Mouse (Mus musculus) neural tube, embryonic 11.5 days (tissue): Measurements from ENCODE around the gene Lrrn2. TPM values are rescaled to one million over a fixed set of nuclear protein-coding genes. Genes with fewer than 3 reads are reported as not detected.

Experiments
- ATAC-seq: fragments of 200-750 bp; cut with Nextera tagmentation; 2 replicates; pipeline ENCODE4 v1.8.0; 2017; ENCODE audit warnings: moderate number of reproducible peaks, mild to moderate bottlenecking, moderate TSS enrichment, moderate library complexity; ENCODE audit not compliant: insufficient read depth, low FRiP score, low TSS enrichment
- DNase-seq: peaks from one replicate; pipeline ENCODE4 v3.0.0-alpha.2; 2015; ENCODE audit warnings: low spot score
- H3K27ac ChIP-seq: fragments of 300-500 bp; sonication (generic); 2 replicates; pipeline ENCODE4 v1.5.1; 2014; ENCODE audit warnings: low read depth, mild to moderate bottlenecking, low read length
- H3K27me3 ChIP-seq: fragments of 300-500 bp; sonication (generic); 2 replicates; pipeline ENCODE4 v1.6.1; 2014; ENCODE audit warnings: mild to moderate bottlenecking, low read length, mixed read lengths; ENCODE audit not compliant: control insufficient read depth, insufficient read depth
- H3K36me3 ChIP-seq: fragments of 300-500 bp; sonication (generic); 2 replicates; pipeline ENCODE4 v1.6.1; 2014; ENCODE audit warnings: mild to moderate bottlenecking, low read length, moderate library complexity, mixed read lengths; ENCODE audit not compliant: control insufficient read depth, insufficient read depth
- H3K4me1 ChIP-seq: fragments of 300-500 bp; sonication (generic); 2 replicates; pipeline ENCODE4 v1.6.1; 2014; ENCODE audit warnings: low read length, mixed read lengths; ENCODE audit not compliant: control insufficient read depth, insufficient read depth
- H3K4me2 ChIP-seq: fragments of 300-500 bp; sonication (generic); 2 replicates; pipeline ENCODE4 v1.6.1; 2014; ENCODE audit warnings: low read depth, mild to moderate bottlenecking, moderate library complexity
- H3K4me3 ChIP-seq: fragments of 300-500 bp; sonication (generic); 2 replicates; pipeline ENCODE4 v1.5.1; 2014; ENCODE audit warnings: low read depth, low read length
- H3K9ac ChIP-seq: fragments of 300-500 bp; sonication (generic); 2 replicates; pipeline ENCODE4 v1.6.1; 2014; ENCODE audit warnings: mild to moderate bottlenecking, low read length
- H3K9me3 ChIP-seq: fragments of 300-500 bp; sonication (generic); 2 replicates; pipeline ENCODE4 v1.6.1; 2016; ENCODE audit warnings: low read length; ENCODE audit not compliant: control insufficient read depth
- WGBS: fragments of 180-500 bp; shearing (Covaris S2); extraction: QIAGEN DNeasy Blood & Tissue Kit; methylation state at CpG from one replicate; pipeline ENCODE4 v1.1.7; 2014; 5-methylcytosine and 5-hydroxymethylcytosine counted together
- polyA plus RNA-seq: library from polyadenylated mRNA; unstranded; fragments of >200 nt; fragmentation: Nextera tagmentation; extraction: Ambion mirVana; gene quantifications from 2 replicates; pipeline ENCODE4 v1.2.1, GENCODE M21; 2014

Gene Lrrn2
- polyA plus RNA-seq, 1 experiment from 2014 or later, result 8.1 TPM

DNA sequence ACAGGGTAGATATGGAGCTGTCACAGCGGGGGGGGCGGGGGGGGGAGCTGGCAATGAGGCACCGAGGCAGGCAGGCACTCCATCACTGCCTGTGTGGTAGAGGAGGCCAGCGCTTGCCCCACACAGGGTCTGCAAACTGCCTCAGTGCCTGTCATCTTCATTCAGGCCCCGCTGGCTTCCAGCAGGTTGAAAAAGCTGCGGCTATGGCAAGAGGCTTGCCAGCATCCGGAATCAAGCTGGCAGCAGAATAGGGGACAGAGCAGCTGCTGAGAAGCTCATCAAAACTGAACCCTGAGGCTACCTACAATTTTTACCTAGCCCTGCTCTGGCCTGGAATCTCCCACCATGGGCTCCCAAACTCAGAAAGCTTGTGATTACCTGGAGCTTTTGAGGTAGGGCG lies 37.5 kb downstream of the Lrrn2 start:
- no peaks in the 10 kb centered on the region for H3K9me3 ChIP-seq
- H3K9ac ChIP-seq, result no peak overlapping the region
- H3K27me3 ChIP-seq, result no peaks in the 10 kb centered on the region
- H3K4me3 ChIP-seq, result no peak overlapping the region
- 8% methylated on average over 8 of the region's 8 CpGs for WGBS
- no peak overlapping the region for H3K27ac ChIP-seq
- H3K4me1 ChIP-seq, result peaks cover 13% of the 10 kb centered on the region
- H3K36me3 ChIP-seq, result no peaks in the 10 kb centered on the region
- no peak overlapping the region for H3K4me2 ChIP-seq
- DNase-seq (no peak), ATAC-seq (no peak)

DNA sequence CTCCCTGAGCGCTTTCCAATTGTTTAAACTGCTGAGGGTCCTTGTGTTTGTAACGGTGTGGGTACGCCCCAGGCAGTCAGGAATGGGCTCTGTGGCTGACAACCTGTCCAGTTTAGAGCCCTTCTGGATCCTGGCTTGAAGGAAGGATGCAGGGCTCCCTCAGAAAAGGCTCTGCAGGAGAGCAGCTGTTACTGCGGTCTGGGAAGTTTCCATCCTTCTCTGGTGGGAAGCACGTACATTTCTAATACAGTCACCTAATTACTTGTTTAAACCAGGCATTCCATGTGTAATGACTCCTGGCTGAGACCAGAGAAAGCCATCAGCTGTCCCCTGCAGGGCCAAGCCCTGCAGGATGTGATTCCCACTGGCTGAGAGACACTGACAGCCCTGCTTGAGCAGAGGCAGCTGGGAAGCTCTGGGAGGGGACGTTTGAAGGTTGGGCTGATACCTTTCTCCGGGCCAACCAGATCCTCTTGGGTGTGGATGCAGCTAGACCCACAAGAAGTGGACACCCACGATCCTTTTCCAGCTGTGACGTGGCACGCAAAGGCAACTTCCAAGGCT lies 38.1 kb downstream of the Lrrn2 start:
- DNase-seq (no peak), ATAC-seq (no peak)
- 21% methylated on average over 10 of the region's 10 CpGs for WGBS
- Histone ChIP-seq H3K27ac (no peak overlapping the region), H3K4me3 (no peak overlapping the region), H3K4me1 (peaks cover 13% of the 10 kb centered on the region), H3K27me3 (no peaks in the 10 kb centered on the region), H3K9me3 (no peaks in the 10 kb centered on the region), H3K4me2 (no peak overlapping the region), H3K36me3 (no peaks in the 10 kb centered on the region), H3K9ac (no peak overlapping the region)

DNA sequence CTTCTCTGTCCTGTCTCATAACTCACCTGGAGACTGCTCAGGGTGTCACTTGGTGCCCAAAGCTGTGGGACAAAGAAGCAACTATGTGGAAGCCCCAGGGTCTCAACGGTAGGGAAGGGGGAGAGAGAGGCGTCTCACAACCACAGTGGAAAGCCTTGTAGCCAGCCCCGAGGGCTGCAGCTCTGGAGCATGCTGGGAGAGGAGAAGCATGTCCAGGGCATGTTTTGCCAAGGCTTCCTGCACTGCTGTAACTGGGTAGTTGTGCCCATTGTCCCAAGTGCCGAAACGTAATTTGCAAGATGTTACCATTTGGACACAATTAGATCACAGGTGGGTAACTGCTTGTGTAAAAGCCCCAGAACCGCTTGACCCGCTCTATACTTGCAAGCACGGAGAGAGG lies 39.2 kb downstream of the Lrrn2 start:
- H3K36me3 ChIP-seq, result no peaks in the 10 kb centered on the region
- no peak overlapping the region for H3K9ac ChIP-seq
- no peak for DNase-seq
- no peak overlapping the region for H3K27ac ChIP-seq
- no peaks in the 10 kb centered on the region for H3K27me3 ChIP-seq
- WGBS, result 73% methylated on average over 8 of the region's 8 CpGs
- H3K4me1 ChIP-seq, result peaks cover 13% of the 10 kb centered on the region
- ATAC-seq, result no peak
- H3K4me3 ChIP-seq, result no peak overlapping the region
- H3K4me2 ChIP-seq, result no peak overlapping the region
- H3K9me3 ChIP-seq, result no peaks in the 10 kb centered on the region

DNA sequence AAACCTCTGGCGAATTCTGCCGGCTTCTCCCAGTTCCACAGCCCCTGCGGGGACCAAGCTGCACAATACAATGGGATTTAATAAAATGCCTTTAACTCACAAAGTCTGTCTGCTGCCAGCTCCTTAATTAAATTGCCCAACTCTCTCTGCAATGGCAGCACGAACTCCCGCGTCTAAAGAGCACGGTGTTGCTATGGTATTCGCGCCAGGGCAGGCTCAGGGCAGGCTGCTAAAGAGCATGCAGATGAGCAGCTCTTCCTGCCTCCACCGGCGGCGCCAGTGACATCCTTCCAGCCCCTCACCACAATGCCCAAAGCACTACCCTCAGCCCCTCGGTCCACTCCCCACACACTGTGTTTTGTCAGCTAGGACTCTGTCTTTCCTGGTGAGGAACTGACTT lies 41.0 kb downstream of the Lrrn2 start:
- ATAC-seq (no peak; the same call in 1 of the 2 replicates), DNase-seq (peak; percentile 52)
- Histone ChIP-seq H3K27me3 (no peaks in the 10 kb centered on the region), H3K36me3 (no peaks in the 10 kb centered on the region), H3K4me3 (no peak overlapping the region), H3K4me1 (peaks cover 13% of the 10 kb centered on the region), H3K27ac (no peak overlapping the region), H3K9ac (no peak overlapping the region), H3K9me3 (no peaks in the 10 kb centered on the region), H3K4me2 (no peak overlapping the region)
- WGBS, result 8% methylated on average over 13 of the region's 13 CpGs

DNA sequence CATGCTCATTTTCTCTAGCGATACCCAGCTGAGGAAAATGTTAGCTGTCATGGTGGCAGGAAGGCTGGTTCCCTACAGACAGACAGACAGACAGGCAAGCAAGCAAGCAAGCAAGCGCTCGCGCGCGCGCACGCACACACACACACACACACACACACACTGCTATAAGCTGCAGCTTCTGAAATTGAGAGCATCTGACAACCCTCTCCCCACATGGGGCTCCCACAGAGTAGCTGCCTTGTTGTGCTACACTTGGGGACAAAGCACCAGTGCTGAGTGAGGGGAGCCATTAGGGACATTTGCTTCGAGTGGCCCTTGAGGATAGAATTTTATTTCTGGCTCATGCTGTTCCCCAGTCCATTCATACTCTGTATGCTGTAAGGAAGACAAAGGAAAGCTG lies 42.2 kb downstream of the Lrrn2 start:
- Histone ChIP-seq H3K4me1 (peaks cover 13% of the 10 kb centered on the region), H3K9me3 (no peaks in the 10 kb centered on the region), H3K36me3 (no peaks in the 10 kb centered on the region), H3K27ac (no peak overlapping the region), H3K4me3 (no peak overlapping the region), H3K27me3 (no peaks in the 10 kb centered on the region), H3K9ac (no peak overlapping the region), H3K4me2 (no peak overlapping the region)
- no peak for DNase-seq
- ATAC-seq, result no peak
- 83% methylated on average over 9 of the region's 9 CpGs for WGBS

DNA sequence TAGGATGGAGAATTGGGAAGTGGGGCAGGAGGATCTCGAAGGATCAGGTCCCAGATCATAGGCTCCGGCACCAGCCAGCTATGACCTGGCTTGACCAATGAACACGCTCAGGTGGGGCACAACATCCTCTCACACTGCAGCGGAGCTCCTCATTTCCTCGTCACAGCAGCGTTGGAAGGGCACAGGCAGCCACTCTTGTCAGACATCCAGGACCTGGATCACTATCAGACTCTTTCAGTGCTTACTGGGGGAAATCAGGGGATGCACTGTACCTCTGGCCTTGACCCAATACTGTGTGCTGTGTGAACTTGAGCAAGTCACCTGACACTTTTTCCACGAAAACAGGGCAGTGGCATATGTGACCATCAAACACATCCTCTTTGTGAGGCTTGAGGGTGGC lies 45.2 kb downstream of the Lrrn2 start:
- H3K36me3 ChIP-seq, result no peaks in the 10 kb centered on the region
- H3K27ac ChIP-seq, result no peak overlapping the region
- H3K27me3 ChIP-seq, result no peaks in the 10 kb centered on the region
- no peak overlapping the region for H3K9ac ChIP-seq
- no peak overlapping the region for H3K4me3 ChIP-seq
- no peak for ATAC-seq
- WGBS, result 90% methylated on average over 7 of the region's 7 CpGs
- DNase-seq, result no peak
- H3K4me1 ChIP-seq, result peaks cover 6% of the 10 kb centered on the region; the same call in 1 of the 2 replicates
- H3K4me2 ChIP-seq, result no peak overlapping the region
- no peaks in the 10 kb centered on the region for H3K9me3 ChIP-seq

DNA sequence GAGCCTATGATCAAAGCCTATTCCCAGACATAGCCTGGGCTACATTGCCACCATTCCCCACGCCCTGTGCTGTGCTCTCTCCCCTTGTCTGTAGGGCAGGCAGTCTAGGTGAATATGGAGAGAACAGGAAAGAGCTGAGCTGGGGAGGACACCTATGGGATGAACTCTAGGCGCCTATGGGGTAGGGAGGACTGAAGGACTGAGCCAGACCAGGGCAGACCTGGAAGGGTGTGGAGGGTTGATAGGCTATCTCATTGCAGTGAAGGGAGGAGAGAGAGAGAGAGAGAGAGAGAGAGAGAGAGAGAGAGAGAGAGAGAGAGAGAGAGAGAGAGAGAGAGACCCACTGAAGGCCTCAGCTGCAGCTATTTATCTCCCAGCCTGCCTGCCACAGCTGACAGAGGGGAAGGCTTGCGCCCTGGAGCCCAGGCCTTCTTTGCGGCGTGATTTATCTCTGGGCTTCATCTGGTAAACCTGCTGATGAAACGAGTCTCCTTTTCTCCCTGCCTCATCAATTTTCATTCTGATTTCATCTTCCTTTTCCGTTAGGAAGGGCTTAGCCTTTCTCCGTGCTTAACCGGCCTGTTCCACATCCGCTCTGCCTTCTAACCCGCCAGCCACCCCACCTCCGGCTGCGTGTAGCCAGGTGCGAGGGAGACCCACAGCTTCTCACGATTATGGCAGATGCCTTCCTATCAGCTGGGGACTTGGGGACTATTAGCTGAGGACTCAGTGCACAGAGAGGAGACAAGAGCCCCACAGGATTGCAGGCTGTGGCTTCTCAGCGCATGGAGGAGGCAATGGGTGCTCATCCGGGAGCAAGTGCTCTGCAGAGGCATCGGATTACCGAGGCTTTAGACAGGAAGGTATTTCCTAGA lies 48.2 kb downstream of the Lrrn2 start:
- 46% methylated on average over 19 of the region's 19 CpGs for WGBS
- Histone ChIP-seq H3K4me1 (peaks cover 6% of the 10 kb centered on the region; the same call in 1 of the 2 replicates), H3K4me2 (no peak overlapping the region), H3K27ac (peak overlapping the region; percentile 75), H3K36me3 (no peaks in the 10 kb centered on the region), H3K27me3 (no peaks in the 10 kb centered on the region), H3K9ac (no peak overlapping the region), H3K4me3 (no peak overlapping the region), H3K9me3 (no peaks in the 10 kb centered on the region)
- no peak for ATAC-seq
- DNase-seq, result peak; percentile 53

DNA sequence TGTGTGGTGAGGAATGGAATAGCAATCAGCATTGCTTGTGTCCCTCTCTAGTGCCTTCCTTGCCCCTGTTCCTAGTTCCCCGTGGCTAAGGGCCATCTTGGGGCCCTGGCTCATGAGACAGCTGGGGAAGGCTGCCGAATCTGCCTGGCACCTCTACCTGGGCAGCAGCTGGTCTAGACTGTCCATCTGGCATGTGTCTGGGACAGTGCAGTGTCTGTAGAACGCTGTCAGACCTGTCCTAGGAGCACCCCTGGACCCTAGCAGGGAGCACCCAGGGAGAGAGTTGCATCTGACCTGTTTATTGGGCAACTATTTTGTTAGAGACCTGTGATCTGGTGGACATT lies 48.8 kb downstream of the Lrrn2 start:
- Histone ChIP-seq H3K4me2 (no peak overlapping the region), H3K4me1 (peaks cover 6% of the 10 kb centered on the region; the same call in 1 of the 2 replicates), H3K4me3 (no peak overlapping the region), H3K9ac (no peak overlapping the region), H3K27ac (peak overlapping the region; percentile 75; the same call in 1 of the 2 replicates), H3K9me3 (no peaks in the 10 kb centered on the region), H3K27me3 (no peaks in the 10 kb centered on the region), H3K36me3 (no peaks in the 10 kb centered on the region)
- ATAC-seq (no peak), DNase-seq (no peak)
- 40% methylated on average over 3 of the region's 3 CpGs for WGBS

DNA sequence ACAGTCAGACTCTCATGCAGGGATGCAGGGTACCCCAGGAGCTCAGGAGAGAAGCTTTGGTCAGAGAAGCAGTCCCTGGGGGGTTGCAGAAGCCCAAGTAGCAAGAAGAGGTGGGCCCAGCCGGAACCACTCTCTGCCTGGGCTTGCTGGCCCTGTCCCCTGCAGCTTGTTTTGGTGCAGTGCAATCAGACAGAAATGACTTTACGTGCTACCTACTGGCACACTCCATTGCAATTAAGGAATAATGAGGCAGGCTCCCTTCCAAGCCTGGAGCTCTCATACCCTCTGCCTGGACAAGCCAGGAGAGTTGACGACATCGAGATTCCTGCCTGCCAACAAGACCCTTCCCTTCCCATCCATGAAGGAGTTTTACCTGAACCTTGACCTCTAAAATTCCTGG lies 50.2 kb downstream of the Lrrn2 start:
- peaks cover 6% of the 10 kb centered on the region; the same call in 1 of the 2 replicates for H3K4me1 ChIP-seq
- H3K27ac ChIP-seq, result no peak overlapping the region
- no peaks in the 10 kb centered on the region for H3K36me3 ChIP-seq
- WGBS, result 70% methylated on average over 4 of the region's 4 CpGs
- H3K4me2 ChIP-seq, result no peak overlapping the region
- ATAC-seq (no peak), DNase-seq (no peak)
- no peaks in the 10 kb centered on the region for H3K27me3 ChIP-seq
- H3K9ac ChIP-seq, result no peak overlapping the region
- no peaks in the 10 kb centered on the region for H3K9me3 ChIP-seq
- no peak overlapping the region for H3K4me3 ChIP-seq
